Mouse (Mus musculus): ENCODE measurements around the gene Cacna2d1. TPM values are rescaled to one million over a fixed set of nuclear protein-coding genes. Genes with fewer than 3 reads are reported as not detected.

Gene Cacna2d1
- polyA plus RNA-seq, 1 experiment, result 1.00 TPM

GRCm38 (mm10) chr5:16229384-16229783 lies 294.9 kb downstream of the Cacna2d1 start:
- no peaks in the 10 kb centered on the region for H3K27me3 ChIP-seq (ENCODE audit: control insufficient read depth, insufficient read depth, low read length)
- no peak for DNase-seq
- H3K4me1 ChIP-seq (replicated peaks; ENCODE audit: control insufficient read depth, insufficient read depth, low read length), result no peaks in the 10 kb centered on the region
- WGBS, result 93% methylated on average over 3 of the region's 3 CpGs
- H3K36me3 ChIP-seq (ENCODE audit: control insufficient read depth, insufficient read depth, low read length), result no peaks in the 10 kb centered on the region
- H3K27ac ChIP-seq (ENCODE audit: control insufficient read depth, insufficient read depth, low read length), result no peak overlapping the region
- no peak overlapping the region for H3K4me3 ChIP-seq (ENCODE audit: control insufficient read depth, insufficient read depth, low read length)
- TF ChIP-seq POLR2A (IDR thresholded peaks at IDR 0.05; ENCODE audit: control insufficient read depth, extremely low read depth, insufficient read depth, low read length, poor library complexity) (no peak), CTCF (IDR thresholded peaks at IDR 0.05; ENCODE audit: borderline replicate concordance, control insufficient read depth, extremely low read depth, insufficient read depth, low read length, poor library complexity) (no peak)

GRCm38 (mm10) chr5:16231477-16231876 lies 297.0 kb downstream of the Cacna2d1 start:
- 92% methylated on average over 9 of the region's 9 CpGs for WGBS
- TF ChIP-seq POLR2A (IDR thresholded peaks at IDR 0.05; ENCODE audit: control insufficient read depth, extremely low read depth, insufficient read depth, low read length, poor library complexity) (no peak), CTCF (IDR thresholded peaks at IDR 0.05; ENCODE audit: borderline replicate concordance, control insufficient read depth, extremely low read depth, insufficient read depth, low read length, poor library complexity) (no peak)
- Histone ChIP-seq H3K27ac (ENCODE audit: control insufficient read depth, insufficient read depth, low read length) (no peak overlapping the region), H3K4me1 (replicated peaks; ENCODE audit: control insufficient read depth, insufficient read depth, low read length) (no peaks in the 10 kb centered on the region), H3K27me3 (ENCODE audit: control insufficient read depth, insufficient read depth, low read length) (no peaks in the 10 kb centered on the region), H3K36me3 (ENCODE audit: control insufficient read depth, insufficient read depth, low read length) (no peaks in the 10 kb centered on the region), H3K4me3 (ENCODE audit: control insufficient read depth, insufficient read depth, low read length) (no peak overlapping the region)
- no peak for DNase-seq

- 97% methylated on average over 6 of the region's 6 CpGs for WGBS
- H3K27me3 ChIP-seq (ENCODE audit: control insufficient read depth, insufficient read depth, low read length), result no peaks in the 10 kb centered on the region
- TF ChIP-seq POLR2A (IDR thresholded peaks at IDR 0.05; ENCODE audit: control insufficient read depth, extremely low read depth, insufficient read depth, low read length, poor library complexity), result no peak
- no peak for TF ChIP-seq CTCF (IDR thresholded peaks at IDR 0.05; ENCODE audit: borderline replicate concordance, control insufficient read depth, extremely low read depth, insufficient read depth, low read length, poor library complexity)
- no peak overlapping the region for H3K4me3 ChIP-seq (ENCODE audit: control insufficient read depth, insufficient read depth, low read length)
- DNase-seq, result no peak
- no peaks in the 10 kb centered on the region for H3K4me1 ChIP-seq (replicated peaks; ENCODE audit: control insufficient read depth, insufficient read depth, low read length)
- no peaks in the 10 kb centered on the region for H3K36me3 ChIP-seq (ENCODE audit: control insufficient read depth, insufficient read depth, low read length)
- no peak overlapping the region for H3K27ac ChIP-seq (ENCODE audit: control insufficient read depth, insufficient read depth, low read length)
These were observed 300.4 kb downstream of the Cacna2d1 start for GRCm38 (mm10) chr5:16234891-16235290.

GRCm38 (mm10) chr5:16235864-16236263 lies 301.4 kb downstream of the Cacna2d1 start:
- 94% methylated on average over 2 of the region's 2 CpGs for WGBS
- no peaks in the 10 kb centered on the region for H3K4me1 ChIP-seq (replicated peaks; ENCODE audit: control insufficient read depth, insufficient read depth, low read length)

GRCm38 (mm10) chr5:16236608-16237007 lies 302.1 kb downstream of the Cacna2d1 start:
- 89% methylated on average over 4 of the region's 4 CpGs for WGBS
- no peak for TF ChIP-seq CTCF (IDR thresholded peaks at IDR 0.05; ENCODE audit: borderline replicate concordance, control insufficient read depth, extremely low read depth, insufficient read depth, low read length, poor library complexity)
- no peak for TF ChIP-seq POLR2A (IDR thresholded peaks at IDR 0.05; ENCODE audit: control insufficient read depth, extremely low read depth, insufficient read depth, low read length, poor library complexity)
- no peaks in the 10 kb centered on the region for H3K4me1 ChIP-seq (replicated peaks; ENCODE audit: control insufficient read depth, insufficient read depth, low read length)

More at GRCm38 (mm10) chr5:16235864-16236263, 301.4 kb downstream of the Cacna2d1 start:
- H3K27ac ChIP-seq (ENCODE audit: control insufficient read depth, insufficient read depth, low read length), result no peak overlapping the region
- H3K36me3 ChIP-seq (ENCODE audit: control insufficient read depth, insufficient read depth, low read length), result no peaks in the 10 kb centered on the region
- H3K4me3 ChIP-seq (ENCODE audit: control insufficient read depth, insufficient read depth, low read length), result no peak overlapping the region
- no peak for DNase-seq
- TF ChIP-seq CTCF (IDR thresholded peaks at IDR 0.05; ENCODE audit: borderline replicate concordance, control insufficient read depth, extremely low read depth, insufficient read depth, low read length, poor library complexity) (no peak), POLR2A (IDR thresholded peaks at IDR 0.05; ENCODE audit: control insufficient read depth, extremely low read depth, insufficient read depth, low read length, poor library complexity) (no peak)
- no peaks in the 10 kb centered on the region for H3K27me3 ChIP-seq (ENCODE audit: control insufficient read depth, insufficient read depth, low read length)

GRCm38 (mm10) chr5:16237972-16238371 lies 303.5 kb downstream of the Cacna2d1 start:
- TF ChIP-seq POLR2A (IDR thresholded peaks at IDR 0.05; ENCODE audit: control insufficient read depth, extremely low read depth, insufficient read depth, low read length, poor library complexity) (no peak), CTCF (IDR thresholded peaks at IDR 0.05; ENCODE audit: borderline replicate concordance, control insufficient read depth, extremely low read depth, insufficient read depth, low read length, poor library complexity) (no peak)
- Histone ChIP-seq H3K27me3 (ENCODE audit: control insufficient read depth, insufficient read depth, low read length) (no peaks in the 10 kb centered on the region), H3K27ac (ENCODE audit: control insufficient read depth, insufficient read depth, low read length) (no peak overlapping the region), H3K36me3 (ENCODE audit: control insufficient read depth, insufficient read depth, low read length) (no peaks in the 10 kb centered on the region), H3K4me1 (replicated peaks; ENCODE audit: control insufficient read depth, insufficient read depth, low read length) (no peaks in the 10 kb centered on the region), H3K4me3 (ENCODE audit: control insufficient read depth, insufficient read depth, low read length) (no peak overlapping the region)
- DNase-seq, result no peak
- whole genome bisulfite sequencing, result 86% methylated on average over 5 of the region's 5 CpGs

More at GRCm38 (mm10) chr5:16236608-16237007, 302.1 kb downstream of the Cacna2d1 start:
- no peaks in the 10 kb centered on the region for H3K27me3 ChIP-seq (ENCODE audit: control insufficient read depth, insufficient read depth, low read length)
- no peak overlapping the region for H3K4me3 ChIP-seq (ENCODE audit: control insufficient read depth, insufficient read depth, low read length)
- no peak overlapping the region for H3K27ac ChIP-seq (ENCODE audit: control insufficient read depth, insufficient read depth, low read length)
- DNase-seq, result no peak
- H3K36me3 ChIP-seq (ENCODE audit: control insufficient read depth, insufficient read depth, low read length), result no peaks in the 10 kb centered on the region

GRCm38 (mm10) chr5:16240255-16240654 lies 305.8 kb downstream of the Cacna2d1 start:
- H3K36me3 ChIP-seq (ENCODE audit: control insufficient read depth, insufficient read depth, low read length), result no peaks in the 10 kb centered on the region
- TF ChIP-seq POLR2A (IDR thresholded peaks at IDR 0.05; ENCODE audit: control insufficient read depth, extremely low read depth, insufficient read depth, low read length, poor library complexity) (no peak), CTCF (IDR thresholded peaks at IDR 0.05; ENCODE audit: borderline replicate concordance, control insufficient read depth, extremely low read depth, insufficient read depth, low read length, poor library complexity) (no peak)
- no peak for DNase-seq
- WGBS, result 98% methylated on average over 3 of the region's 3 CpGs
- no peaks in the 10 kb centered on the region for H3K27me3 ChIP-seq (ENCODE audit: control insufficient read depth, insufficient read depth, low read length)
- no peak overlapping the region for H3K27ac ChIP-seq (ENCODE audit: control insufficient read depth, insufficient read depth, low read length)
- H3K4me1 ChIP-seq (replicated peaks; ENCODE audit: control insufficient read depth, insufficient read depth, low read length), result no peaks in the 10 kb centered on the region
- H3K4me3 ChIP-seq (ENCODE audit: control insufficient read depth, insufficient read depth, low read length), result no peak overlapping the region

Measured in thymus, adult 2 months (tissue).